Mouse (Mus musculus) retina, embryonic 14.5 days (tissue): ENCODE measurements around the gene Nxnl1.

ENCODE experiments used
- DNase-seq: peaks from one replicate; pipeline ENCODE4 v3.0.0-alpha.2; 2015; ENCODE audit warnings: low spot score

The Nxnl1 gene

DNA sequence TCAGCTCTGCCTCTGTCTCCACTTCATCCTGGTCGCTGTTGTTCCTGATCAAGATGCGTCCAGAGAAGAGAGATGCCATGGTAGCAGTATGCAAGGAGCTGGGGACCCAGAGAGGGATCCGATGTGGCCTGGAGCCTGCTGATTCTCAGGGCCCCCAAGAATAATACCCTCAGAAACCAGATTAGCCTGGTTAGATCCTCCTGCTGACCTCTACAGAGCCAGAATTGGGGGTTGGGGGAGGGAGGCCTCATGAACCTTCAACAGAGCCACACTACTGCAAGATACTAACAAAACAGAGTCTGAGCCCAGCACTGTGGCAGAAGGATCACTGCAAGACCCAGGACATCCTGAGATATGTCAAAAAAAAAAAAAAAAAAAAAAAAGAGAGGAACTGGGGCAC is at the start of gene Nxnl1:
Gene Nxnl1, minus strand, starts transcription at position 101 of the 400 bp plus-strand sequence.
- DNase-seq = no peak

GRCm38 (mm10) chr8:71613418-71613817 is 47.0 kb upstream of the Nxnl1 start:
- no peak for DNase-seq

- DNase-seq = no peak
Measured at GRCm38 (mm10) chr8:71612141-71612540, 45.7 kb upstream of the Nxnl1 start.

DNA sequence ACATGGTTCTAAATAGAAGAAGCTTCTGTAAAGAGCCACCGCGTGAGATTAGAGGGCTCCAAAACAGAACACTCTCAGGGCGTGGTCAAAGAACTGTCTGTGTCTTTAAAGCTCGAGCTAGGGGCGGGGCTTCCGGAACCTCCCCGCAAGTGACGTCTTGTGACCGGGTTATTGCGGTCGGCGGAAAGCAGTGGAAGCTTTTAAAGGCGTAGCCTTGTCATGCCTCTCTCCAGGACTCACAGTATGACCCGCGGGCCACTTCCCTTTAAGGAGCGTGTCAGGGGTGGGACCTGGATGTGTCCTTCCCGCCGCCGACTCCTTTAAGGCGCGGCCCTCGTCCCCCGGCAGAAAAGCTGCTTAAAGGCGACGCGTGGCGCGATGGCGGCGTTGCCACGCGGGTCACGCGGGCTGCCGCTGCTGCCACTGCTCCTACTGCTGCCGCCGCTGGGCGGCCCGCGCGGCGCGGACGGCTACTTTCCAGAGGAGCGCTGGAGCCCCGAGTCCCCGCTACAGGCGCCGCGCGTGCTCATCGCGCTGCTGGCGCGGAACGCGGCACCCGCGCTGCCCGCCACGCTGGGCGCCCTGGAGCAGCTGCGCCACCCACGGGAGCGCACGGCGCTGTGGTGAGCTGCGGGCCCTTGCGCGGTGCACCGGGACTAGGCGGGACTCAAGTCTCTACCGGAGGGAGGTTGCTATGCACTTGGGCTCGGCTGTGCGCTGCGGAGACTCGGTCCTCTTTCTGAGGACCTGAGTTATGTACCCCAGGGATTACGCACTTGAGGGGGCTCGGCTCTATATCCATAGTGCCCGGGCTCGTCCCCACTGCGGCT is 44.6 kb upstream of the Nxnl1 start, which contains the start of gene Colgalt1:
Gene Colgalt1, plus strand, starts transcription at position 177 of the 830 bp plus-strand sequence.
- peak; percentile 98 for DNase-seq

GRCm38 (mm10) chr8:71604021-71604420 is 37.6 kb upstream of the Nxnl1 start:
- DNase-seq = no peak

- peak; percentile 63 for DNase-seq
Measured at GRCm38 (mm10) chr8:71602666-71603334, 36.4 kb upstream of the Nxnl1 start.

DNA sequence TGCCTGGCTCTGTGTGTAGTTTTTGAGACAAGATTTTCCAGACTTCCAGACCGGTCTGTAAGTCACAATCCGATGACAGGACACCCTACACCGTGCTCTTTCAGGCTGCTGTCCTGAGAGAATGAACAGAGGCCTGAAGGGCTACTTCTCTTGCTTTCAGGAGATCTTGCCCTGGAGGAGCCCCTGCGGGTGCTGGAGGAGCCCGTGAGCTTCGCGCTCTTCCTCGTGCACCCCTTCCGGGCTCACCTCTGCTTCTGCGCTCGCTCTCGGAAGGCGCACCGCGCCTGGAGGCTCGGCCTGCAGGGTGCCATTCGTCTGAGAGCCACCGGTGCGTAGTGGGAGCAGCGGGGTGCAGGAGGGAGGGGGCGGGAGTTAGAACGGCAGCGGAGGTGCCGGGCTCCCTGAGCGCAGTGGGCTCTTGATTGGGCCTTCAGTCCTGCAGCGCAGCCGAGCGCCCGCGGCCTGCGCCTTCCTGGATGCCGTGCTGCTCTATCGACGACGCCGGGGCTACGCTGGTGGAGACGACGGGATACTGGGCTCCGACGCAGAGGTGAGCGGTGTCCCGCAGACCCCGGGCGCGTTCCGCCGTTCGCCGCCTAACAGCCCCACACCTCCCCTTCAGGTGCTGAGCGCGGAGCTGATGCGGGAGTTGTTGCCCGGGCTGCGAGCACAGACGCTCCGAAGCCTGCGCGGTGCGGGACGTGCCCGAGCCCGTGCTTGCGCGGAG is 35.7 kb upstream of the Nxnl1 start:
- DNase-seq = peak; percentile 24

DNA sequence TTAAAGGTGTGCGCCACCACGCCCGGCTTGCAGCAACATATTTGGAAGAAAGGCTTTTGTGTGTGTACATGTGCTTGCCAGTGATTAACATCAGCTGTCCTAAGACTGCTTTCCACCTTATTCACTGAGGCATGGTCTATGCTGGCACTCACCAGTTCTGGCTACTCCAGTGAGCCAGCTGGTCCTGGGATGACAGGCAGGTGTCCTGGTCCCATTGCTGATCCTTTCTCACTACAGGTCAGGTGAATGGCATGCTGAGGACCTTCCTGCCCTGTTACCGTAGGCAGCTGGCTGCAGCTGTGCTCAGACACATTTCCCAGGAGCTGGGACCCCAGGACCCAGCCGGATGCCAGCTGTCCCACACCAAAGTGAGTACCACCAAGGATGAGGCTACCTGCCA is 32.4 kb upstream of the Nxnl1 start:
- no peak for DNase-seq

- DNase-seq = no peak
Measured at GRCm38 (mm10) chr8:71598375-71598774, 32.0 kb upstream of the Nxnl1 start.

- no peak for DNase-seq
Measured at GRCm38 (mm10) chr8:71597451-71597850, 31.1 kb upstream of the Nxnl1 start, which contains the start of gene Fam129c. Gene Fam129c (plus strand): TSS chr8:71597648.

DNA sequence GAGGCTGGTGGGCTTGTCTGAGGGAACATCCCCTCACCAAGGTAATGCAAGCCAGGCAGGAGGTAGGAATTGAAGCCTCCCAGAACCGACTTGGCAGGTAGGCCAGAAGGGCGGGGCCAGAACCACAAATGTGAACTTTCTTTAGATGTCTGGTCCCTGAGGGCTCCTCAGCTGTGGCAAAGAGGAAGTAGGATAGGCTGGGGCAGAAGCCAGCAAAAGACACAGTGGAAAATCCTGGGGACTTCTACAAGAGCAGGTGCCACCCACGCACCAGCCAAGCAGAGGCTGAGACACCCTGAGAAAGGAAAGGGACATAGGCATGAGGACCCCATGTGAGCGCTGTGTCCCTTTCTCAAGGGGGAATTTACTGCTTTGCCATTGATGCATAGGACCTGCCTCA is 30.4 kb upstream of the Nxnl1 start:
- DNase-seq = no peak

DNA sequence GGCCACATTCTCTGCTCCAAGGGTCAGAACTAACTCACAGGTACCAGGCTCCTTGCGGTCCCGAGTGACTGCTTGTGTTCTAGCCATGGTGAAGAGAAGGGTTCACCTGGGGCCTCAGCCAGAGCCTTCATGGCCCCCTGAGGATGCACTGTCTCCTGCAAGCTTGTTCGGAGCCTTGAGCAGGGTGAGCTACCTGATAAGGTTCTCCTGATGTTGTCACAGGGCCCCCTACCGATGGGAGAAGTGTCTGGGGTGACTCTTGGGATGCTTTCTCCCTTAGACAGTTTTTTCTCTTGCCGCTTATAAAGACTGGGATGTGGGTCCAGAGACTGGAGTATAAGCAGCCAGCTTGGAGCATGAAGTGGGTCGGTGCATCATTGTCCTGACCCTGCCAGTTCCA is 30.0 kb upstream of the Nxnl1 start:
- DNase-seq = no peak

GRCm38 (mm10) chr8:71595862-71596261 is 29.5 kb upstream of the Nxnl1 start:
- peak; percentile 89 for DNase-seq

- no peak for DNase-seq
Measured at GRCm38 (mm10) chr8:71594324-71594722, 27.9 kb upstream of the Nxnl1 start.

DNA sequence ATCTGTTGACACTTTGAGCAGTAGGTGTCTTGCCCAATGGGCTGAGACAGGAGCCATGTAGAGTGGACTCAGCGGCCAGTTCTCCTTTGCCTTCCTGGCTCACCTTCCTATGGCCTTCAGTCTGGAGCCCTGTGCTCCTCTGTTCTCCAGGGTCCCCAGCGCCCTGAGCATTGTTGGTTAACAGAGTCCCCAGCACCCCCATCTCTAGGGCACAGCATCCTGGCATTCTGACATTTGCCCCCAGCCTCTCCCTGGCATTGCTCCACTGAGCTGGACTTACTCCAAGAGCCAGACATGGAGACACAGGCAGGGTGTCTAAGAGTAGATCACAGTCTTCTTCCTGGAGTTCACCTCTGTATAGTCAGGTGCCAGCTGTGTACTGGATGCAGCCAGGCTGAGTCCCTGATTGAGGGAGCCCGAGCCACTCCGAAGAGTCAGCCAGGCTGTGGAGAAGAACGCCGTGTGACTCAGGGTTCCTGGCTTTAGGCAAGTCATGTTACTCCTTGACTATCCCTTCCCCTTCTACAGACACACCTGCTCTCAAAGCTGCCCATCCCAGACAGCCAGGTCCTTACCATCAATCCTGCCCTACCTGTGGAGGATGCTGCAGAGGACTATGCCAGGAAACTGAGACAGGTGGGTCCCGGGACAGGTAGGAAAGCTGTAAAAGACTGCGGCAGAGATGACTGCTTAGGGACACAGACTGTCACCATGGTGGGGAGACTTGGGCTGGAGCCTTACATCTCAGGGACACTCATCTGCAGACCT is 27.3 kb upstream of the Nxnl1 start:
- no peak for DNase-seq

DNA sequence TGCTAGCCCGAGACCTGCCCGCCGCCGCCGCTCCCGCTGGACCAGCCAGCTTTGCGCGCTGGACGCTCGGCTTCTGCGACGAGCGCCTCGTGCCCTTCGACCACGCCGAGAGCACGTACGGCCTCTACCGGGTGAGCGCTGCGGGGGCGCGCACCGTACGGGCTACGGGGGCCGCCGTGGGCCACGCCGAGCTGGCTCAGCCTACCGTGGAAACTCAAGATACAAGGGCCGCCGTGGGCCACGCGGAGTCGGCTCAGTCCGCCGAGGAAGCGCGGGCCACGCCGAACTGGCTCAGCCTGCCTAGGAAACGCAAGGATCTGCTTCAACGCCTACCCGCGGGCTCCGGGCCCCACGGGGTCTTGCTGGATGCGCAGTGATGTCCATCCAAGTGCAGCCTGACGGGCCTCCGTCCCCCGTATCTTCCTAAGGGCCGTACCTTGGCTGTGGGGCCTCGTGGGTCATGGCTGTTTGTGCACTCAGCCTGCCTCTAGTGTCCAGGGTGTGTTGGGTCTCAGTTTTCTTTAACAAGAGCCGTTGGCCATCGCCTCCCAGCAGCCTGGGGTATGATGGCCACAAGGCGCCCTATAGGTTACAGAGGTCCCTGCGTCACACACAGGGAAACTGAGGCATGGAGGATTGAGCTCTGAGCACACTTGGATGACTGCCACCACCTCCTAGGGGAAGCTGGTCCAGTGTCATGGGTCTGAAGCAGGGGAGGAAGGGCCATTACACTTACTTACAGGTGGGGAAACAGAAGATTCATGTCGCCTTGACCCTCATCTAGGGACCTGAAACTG is 26.2 kb upstream of the Nxnl1 start:
- no peak for DNase-seq

- peak; percentile 97 for DNase-seq
Measured at GRCm38 (mm10) chr8:71591471-71592373, 25.3 kb upstream of the Nxnl1 start, which contains the start of gene Pgls. Gene Pgls (plus strand): TSS chr8:71592176.

- no peak for DNase-seq
Measured at GRCm38 (mm10) chr8:71591017-71591416, 24.6 kb upstream of the Nxnl1 start.

DNA sequence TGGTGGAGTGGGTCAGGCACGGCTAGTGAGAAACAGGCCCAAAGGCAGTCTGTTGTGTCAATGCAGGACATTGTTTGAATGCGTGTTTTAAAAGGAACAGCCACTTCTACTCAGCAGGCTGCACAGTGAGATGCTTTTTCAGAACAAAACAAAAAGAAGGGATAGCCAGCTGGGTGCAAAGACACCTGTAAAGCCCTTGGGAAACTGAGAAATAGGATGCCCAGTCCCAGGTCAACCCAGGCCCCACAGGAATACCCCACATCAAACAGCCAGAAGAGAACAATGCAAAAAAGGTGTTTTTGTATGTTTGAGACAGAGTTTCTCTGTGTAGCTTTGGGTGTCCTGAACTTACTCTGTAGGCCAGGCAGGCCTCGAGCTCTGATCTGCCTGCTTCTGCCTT is 22.4 kb upstream of the Nxnl1 start:
- no peak for DNase-seq

DNA sequence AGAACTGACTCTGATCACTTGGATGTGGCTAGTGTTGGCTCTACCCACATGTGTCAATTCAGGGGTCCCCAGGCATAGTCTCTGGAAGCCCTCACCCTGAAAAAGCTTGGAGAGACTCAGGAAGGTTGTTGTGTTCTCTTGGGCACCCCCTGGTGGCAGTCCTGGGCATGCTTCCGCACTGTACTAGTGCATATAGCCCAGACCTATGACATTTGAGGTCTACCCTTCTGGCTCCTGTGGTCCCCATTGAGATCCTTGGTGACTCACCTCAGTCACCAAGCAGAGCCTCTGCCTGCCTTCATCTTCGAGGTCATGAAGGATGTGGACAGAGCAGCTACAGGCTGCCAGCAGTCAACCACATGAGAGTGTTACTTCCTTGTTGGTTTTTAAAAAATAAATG is 20.5 kb upstream of the Nxnl1 start:
- peak; percentile 47 for DNase-seq
